Mouse (Mus musculus) Patski (cell line): ENCODE measurements around the gene Upp2. TPM values are rescaled to one million over a fixed set of nuclear protein-coding genes. Genes with fewer than 3 reads are reported as not detected.

ENCODE experiments used
- ATAC-seq: fragments of 100-300 bp; one replicate; pipeline ENCODE4 v1.8.0; 2021
- CTCF ChIA-PET: fragments of 350-600 bp; sonication (Branson Sonifier 250); formaldehyde crosslinking; loops from one replicate; lab custom pipeline; 2022; ENCODE audit warnings: inconsistent platforms; lab: Charles Lee
- POLR2A ChIA-PET: fragments of 350-600 bp; sonication (Branson Sonifier 250); formaldehyde crosslinking; loops from one replicate; lab custom pipeline; 2022; ENCODE audit warnings: antibody characterized with exemption, inconsistent platforms; lab: Charles Lee
- DNase-seq: peaks from one replicate; pipeline ENCODE4 v3.0.0-alpha.2; 2011; ENCODE audit warnings: low read depth, low spot score
- H3K27me3 ChIP-seq: fragments of 371-371 bp; one replicate; pipeline ENCODE4 v1.5.1; 2021
- CTCF ChIP-seq: fragments of 100-300 bp; IDR thresholded peaks from one replicate; pipeline ENCODE4 v1.5.1; 2021
- in situ Hi-C: fragments of 300-500 bp; cut with MboI; formaldehyde crosslinking; loops from 3 replicates; pipeline ENCODE4 v1.11.1; 2018; ENCODE audit warnings: low pct_unique_long_range_greater_than_20kb, mixed read lengths
- polyA plus RNA-seq: library from polyadenylated mRNA; unstranded; gene quantifications from one replicate; pipeline ENCODE4 v1.2.3, GENCODE M21; 2021

Upp2 gene
- polyA plus RNA-seq, 1 experiment from 2014 or later, result 3.6 TPM

DNA sequence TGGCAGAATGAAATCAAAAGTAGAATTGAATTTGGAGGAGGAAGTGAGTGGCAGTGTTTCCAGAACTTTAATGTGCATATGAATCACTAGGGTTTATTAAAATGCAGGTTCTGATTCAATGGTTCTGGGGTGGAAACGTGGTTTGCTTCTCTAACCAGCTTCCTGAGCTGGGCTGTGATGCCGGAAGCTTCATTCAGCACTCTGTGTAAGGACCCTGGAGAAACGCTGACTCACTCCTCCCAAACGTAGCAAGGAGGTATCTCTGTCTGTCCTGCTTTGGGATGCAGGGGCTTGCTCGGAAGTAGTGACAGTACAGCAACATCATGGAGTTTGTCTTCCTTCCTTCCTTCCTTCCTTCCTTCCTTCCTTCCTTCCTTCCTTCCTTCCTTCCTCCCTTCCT is 192.6 kb downstream of the Upp2 start:
- TF ChIP-seq CTCF, result no peak
- POLR2A ChIA-PET, result no interaction called here
- H3K27me3 ChIP-seq, result no peaks in the 10 kb centered on the region
- no peak for DNase-seq
- in situ Hi-C loops, result no loop called here
- ATAC-seq, result no peak
- CTCF ChIA-PET, result interaction anchor here (0.9 kb wide), 1 partner anchor 16 kb away, joined by 3 read pairs; no protein-coding TSS in a partner anchor

DNA sequence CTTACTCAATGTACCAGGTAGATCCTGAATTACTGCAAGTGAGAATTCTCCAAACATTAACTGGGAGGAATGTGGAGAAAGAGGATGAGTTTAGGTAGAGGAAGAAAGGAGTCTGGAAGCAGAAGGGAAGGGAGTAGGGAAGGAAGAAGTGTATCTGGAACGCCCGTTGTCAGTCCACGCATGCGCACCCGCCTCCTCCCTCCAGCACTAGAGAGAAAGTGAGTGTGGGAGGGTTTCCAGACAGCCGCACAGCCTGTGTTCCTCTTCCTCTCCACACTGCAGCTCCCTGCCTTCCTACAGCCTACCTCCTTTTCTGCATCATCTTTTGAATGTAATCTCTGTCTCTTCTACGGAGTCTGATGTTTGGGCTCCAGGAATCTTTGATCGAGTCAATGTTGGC is 198.0 kb downstream of the Upp2 start:
- no peak for TF ChIP-seq CTCF
- no peaks in the 10 kb centered on the region for H3K27me3 ChIP-seq
- ChIA-PET CTCF (no interaction called here), POLR2A (no interaction called here)
- DNase-seq (no peak), ATAC-seq (no peak)
- in situ Hi-C loops, result no loop called here

DNA sequence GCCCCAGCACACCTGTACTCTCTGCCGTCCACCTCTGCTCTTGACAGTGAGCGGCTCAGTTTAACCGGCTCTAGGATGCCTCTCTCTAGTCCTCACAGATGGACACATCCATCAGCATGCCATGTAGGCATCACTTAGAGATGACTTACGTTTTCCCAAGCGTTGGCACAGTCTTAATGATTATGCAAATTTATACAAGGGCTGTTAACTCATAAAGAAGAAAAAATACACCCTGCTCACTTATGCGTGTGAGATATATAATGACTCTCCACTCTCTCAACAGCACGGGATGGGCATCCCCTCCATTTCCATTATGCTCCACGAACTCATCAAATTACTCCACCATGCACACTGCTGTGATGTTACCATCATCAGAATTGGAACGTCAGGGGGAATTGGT is 206.7 kb downstream of the Upp2 start:
- no peaks in the 10 kb centered on the region for H3K27me3 ChIP-seq
- no peak for TF ChIP-seq CTCF
- POLR2A ChIA-PET, result no interaction called here
- CTCF ChIA-PET, result no interaction called here
- in situ Hi-C loops, result no loop called here
- DNase-seq, result no peak
- ATAC-seq, result no peak

DNA sequence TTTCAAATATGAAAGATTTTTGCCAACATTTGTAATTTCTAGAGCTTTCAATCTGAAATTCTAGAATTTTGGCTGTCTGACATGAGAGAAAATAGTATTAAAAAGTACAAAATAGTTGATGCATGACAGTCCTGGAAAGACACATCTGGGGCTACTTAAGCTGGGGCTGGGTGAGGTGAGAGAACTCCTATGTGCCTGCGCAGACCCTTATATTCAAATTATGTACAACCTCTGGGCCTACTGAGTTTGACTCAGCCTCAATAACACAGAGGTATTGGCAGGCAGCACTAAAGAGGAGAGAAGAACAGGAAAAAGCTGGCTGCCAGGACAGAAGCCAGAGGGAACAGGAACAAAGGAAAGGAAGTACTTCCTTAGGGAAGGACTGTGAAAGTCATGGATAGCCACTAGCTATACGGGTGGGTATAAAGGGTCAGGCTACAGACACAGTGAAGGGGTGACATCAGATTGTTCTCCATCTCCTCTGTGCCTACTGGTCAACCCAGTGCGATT is 211.9 kb downstream of the Upp2 start:
- no peaks in the 10 kb centered on the region for H3K27me3 ChIP-seq
- ATAC-seq, result no peak
- POLR2A ChIA-PET, result no interaction called here
- DNase-seq, result no peak
- in situ Hi-C loops, result no loop called here
- no peak for TF ChIP-seq CTCF
- CTCF ChIA-PET, result no interaction called here

DNA sequence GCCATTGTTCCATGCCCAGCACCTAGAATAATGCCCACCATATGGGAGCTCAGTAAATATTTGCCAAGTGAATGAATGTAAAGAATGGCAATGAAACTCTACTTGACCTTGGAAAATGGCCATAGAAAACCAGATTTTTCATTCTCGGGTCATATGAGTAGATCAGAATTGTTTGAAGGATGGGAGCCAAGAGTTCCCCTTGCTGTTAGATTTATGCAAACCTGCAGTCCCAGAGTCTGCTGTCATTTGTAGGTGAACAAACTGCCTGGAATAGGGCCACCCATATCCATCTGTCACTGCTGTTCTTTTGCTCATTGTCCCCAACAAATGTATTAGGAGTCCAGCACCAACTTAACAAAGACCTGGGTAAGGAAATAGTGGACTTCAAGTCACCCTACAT is 216.4 kb downstream of the Upp2 start:
- DNase-seq, result no peak
- ChIA-PET POLR2A (no interaction called here), CTCF (no interaction called here)
- in situ Hi-C loops, result no loop called here
- no peak for ATAC-seq
- TF ChIP-seq CTCF, result no peak
- H3K27me3 ChIP-seq, result no peaks in the 10 kb centered on the region

DNA sequence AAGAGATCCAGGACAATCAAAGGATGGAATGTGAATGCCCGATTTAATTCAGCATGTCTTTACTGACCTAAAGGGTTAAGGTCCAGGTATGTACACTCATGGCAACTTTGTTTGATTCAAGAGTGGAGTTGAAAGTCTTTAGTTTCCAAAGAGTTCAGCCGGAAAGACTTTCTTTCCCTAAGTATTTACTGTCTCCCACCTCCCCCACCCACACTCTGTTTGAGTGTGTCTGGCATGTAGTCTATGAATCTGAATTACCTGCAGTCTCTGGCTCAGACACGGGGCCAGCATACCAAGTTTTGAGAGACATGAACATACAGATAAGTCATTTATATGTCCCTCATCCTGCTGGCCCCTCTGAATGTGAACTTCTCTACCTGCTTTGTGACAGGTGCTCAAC is 219.1 kb downstream of the Upp2 start:
- ChIA-PET CTCF (no interaction called here), POLR2A (no interaction called here)
- ATAC-seq (no peak), DNase-seq (no peak)
- no peaks in the 10 kb centered on the region for H3K27me3 ChIP-seq
- no peak for TF ChIP-seq CTCF
- in situ Hi-C loops, result no loop called here

DNA sequence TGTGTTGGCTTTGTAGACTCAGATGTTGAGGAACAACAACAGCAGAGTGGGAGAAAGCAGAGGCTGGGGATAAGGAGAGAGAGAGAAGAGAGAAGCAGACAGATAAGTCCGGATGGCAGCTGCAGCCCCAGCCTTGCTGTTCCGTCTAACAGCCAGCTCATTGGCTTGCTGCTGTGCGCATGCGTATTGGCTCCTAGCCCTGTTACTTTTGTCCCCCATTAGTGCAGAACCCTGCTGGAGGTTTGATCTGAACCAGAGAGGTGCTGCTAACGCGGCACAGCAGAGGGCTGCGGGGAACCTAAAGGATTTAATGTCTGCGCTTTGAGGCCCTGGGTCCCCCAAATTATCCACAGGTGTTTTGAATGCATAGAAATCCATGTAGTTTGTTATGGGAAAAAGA is 219.6 kb downstream of the Upp2 start:
- in situ Hi-C loops, result no loop called here
- TF ChIP-seq CTCF, result no peak
- ATAC-seq, result no peak
- ChIA-PET CTCF (no interaction called here), POLR2A (no interaction called here)
- DNase-seq, result no peak
- H3K27me3 ChIP-seq, result no peaks in the 10 kb centered on the region

DNA sequence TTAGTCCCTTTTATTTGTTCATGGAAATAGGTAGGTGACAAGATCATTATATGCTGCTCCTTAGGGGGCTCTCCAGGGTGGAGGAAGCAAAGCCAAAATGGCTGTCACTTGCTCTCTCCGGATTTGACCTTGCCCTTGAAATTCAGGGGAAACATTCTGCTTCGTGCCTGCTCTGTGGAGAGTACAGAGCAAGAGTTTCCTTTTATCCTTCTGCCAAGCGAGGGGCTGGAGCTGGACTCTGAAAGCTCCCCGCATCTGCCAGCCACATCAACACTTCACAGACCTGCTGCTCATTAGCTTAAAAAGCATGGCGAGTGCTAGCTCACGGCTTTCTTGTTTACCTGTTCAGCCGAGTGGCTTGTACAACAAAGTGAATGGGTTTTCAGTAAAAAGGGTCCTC is 220.3 kb downstream of the Upp2 start:
- ChIA-PET CTCF (no interaction called here), POLR2A (no interaction called here)
- in situ Hi-C loops, result no loop called here
- DNase-seq (no peak), ATAC-seq (no peak)
- no peak for TF ChIP-seq CTCF
- no peaks in the 10 kb centered on the region for H3K27me3 ChIP-seq

DNA sequence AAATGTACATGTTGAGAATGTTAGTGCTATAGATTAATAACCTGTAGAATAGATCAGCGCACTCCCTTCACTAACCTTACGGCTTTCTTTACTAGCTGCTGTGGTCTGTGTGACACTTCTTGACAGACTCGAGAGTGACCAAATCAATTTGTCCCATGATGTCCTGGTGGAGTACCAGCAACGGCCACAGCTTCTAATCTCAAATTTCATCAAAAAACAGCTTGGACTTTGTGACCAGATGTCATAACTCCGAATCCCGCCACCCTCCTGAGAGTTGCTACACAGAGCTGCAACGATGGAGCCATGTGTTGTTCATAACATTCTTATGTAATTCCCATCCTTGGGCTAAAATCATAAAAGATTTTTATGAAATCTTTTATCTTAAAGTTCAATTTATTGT is 222.8 kb downstream of the Upp2 start:
- ChIA-PET CTCF (interaction anchor here (1.7 kb wide), 1 partner anchor 9 kb away, joined by 4 read pairs; no protein-coding TSS in a partner anchor), POLR2A (no interaction called here)
- DNase-seq, result no peak
- no peak for TF ChIP-seq CTCF
- in situ Hi-C loops, result no loop called here
- no peak for ATAC-seq
- H3K27me3 ChIP-seq, result no peaks in the 10 kb centered on the region

DNA sequence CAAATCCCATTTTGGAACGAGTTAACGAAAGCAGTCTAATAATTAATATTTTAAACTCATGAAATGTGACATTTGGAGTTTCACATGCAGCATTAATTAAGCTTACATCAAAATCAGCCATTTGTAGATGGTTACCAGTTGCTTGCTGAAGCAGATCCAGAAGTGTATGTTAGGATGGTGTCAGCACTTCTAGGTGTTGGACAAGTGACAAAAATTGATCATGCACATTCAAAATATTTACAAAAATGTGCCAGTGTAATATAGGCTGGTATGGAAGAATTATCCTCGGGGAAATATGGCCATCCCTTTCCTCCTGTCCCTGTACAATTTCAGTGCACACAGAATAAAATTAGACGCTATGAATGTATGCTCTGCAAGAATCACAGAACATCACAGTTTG is 223.3 kb downstream of the Upp2 start:
- ATAC-seq, result no peak
- DNase-seq, result no peak
- ChIA-PET POLR2A (no interaction called here), CTCF (interaction anchor here (1.7 kb wide), 1 partner anchor 9 kb away, joined by 4 read pairs; no protein-coding TSS in a partner anchor)
- no peaks in the 10 kb centered on the region for H3K27me3 ChIP-seq
- in situ Hi-C loops, result no loop called here
- no peak for TF ChIP-seq CTCF

DNA sequence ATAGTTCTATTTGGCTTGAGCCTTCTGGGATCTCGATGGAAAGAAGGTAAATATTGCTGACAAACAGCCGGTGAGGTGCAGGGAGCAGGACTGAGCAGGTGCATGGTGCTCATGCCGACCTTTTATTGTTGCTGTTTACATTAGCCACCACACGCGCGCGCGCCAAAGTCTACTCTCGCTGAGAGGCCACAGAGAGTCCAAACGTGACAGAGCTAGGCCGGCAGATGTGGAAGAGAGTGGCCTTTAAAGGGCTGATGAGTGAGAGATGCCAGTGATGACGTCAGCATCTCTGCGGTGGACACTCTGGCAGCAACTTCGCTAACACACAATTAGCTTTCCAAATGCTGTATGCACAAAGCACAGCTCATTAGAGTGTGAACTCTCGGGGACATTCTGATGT is 227.4 kb downstream of the Upp2 start:
- no peak for DNase-seq
- TF ChIP-seq CTCF, result no peak
- ATAC-seq, result no peak
- H3K27me3 ChIP-seq, result no peaks in the 10 kb centered on the region
- ChIA-PET CTCF (interaction anchor here (1.2 kb wide), 1 partner anchor 15 kb away, joined by 3 read pairs; no protein-coding TSS in a partner anchor), POLR2A (no interaction called here)
- in situ Hi-C loops, result no loop called here

DNA sequence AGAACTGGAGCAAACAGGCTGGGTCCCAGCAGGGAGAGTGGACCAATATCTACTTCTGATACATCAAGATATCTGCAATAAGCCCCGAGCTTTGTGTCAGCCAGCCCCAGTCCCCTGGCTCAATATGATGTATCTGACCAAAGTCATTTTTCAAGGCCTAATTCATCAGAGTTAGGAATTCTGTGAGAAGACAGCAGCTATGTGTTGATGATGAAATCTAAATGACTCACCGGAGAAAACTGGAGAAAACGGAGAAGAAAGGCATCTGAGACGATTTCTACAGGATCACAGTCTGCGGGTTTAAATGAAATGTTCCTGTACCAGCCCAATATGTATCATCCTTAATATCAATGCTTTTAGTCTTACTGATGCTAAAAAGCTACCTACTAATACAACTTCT is 228.3 kb downstream of the Upp2 start:
- TF ChIP-seq CTCF, result no peak
- in situ Hi-C loops, result no loop called here
- DNase-seq (peak; percentile 28), ATAC-seq (peak; percentile 79)
- POLR2A ChIA-PET, result no interaction called here
- H3K27me3 ChIP-seq, result no peaks in the 10 kb centered on the region
- CTCF ChIA-PET, result interaction anchor here (1.2 kb wide), 1 partner anchor 14 kb away, joined by 3 read pairs; no protein-coding TSS in a partner anchor
